Mouse (Mus musculus) lung, embryonic 15.5 days (tissue): ENCODE data around the gene Foxf1. TPM values are rescaled to one million over a fixed set of nuclear protein-coding genes. Genes with fewer than 3 reads are reported as not detected.

Experiments
- ATAC-seq: fragments of 200-750 bp; cut with Nextera tagmentation; 2 replicates; pipeline ENCODE4 v1.8.0; 2017; ENCODE audit warnings: moderate number of reproducible peaks, borderline replicate concordance; ENCODE audit not compliant: low FRiP score, low TSS enrichment; ENCODE audit errors: extremely low read depth
- H3K27ac ChIP-seq: fragments of 300-500 bp; sonication (generic); 2 replicates; pipeline ENCODE4 v1.5.1; 2015; ENCODE audit warnings: moderate library complexity, mild to moderate bottlenecking, inconsistent platforms
- H3K27me3 ChIP-seq: fragments of 300-500 bp; sonication (generic); 2 replicates; pipeline ENCODE4 v1.6.1; 2015; ENCODE audit warnings: inconsistent platforms
- H3K36me3 ChIP-seq: fragments of 300-500 bp; sonication (generic); 2 replicates; pipeline ENCODE4 v1.6.1; 2015; ENCODE audit warnings: inconsistent platforms
- H3K4me1 ChIP-seq: fragments of 300-500 bp; sonication (generic); 2 replicates; pipeline ENCODE4 v1.6.1; 2015; ENCODE audit warnings: inconsistent platforms
- H3K4me2 ChIP-seq: fragments of 300-500 bp; sonication (generic); 2 replicates; pipeline ENCODE4 v1.6.1; 2015; ENCODE audit warnings: inconsistent platforms, mild to moderate bottlenecking, moderate library complexity
- H3K4me3 ChIP-seq: fragments of 300-500 bp; sonication (generic); 2 replicates; pipeline ENCODE4 v1.5.1; 2015; ENCODE audit warnings: mild to moderate bottlenecking, inconsistent platforms
- H3K9ac ChIP-seq: fragments of 300-500 bp; sonication (generic); 2 replicates; pipeline ENCODE4 v1.6.1; 2015; ENCODE audit warnings: inconsistent platforms
- H3K9me3 ChIP-seq: fragments of 300-500 bp; sonication (generic); 2 replicates; pipeline ENCODE4 v1.6.1; 2016; ENCODE audit warnings: inconsistent platforms
- WGBS: fragments of 180-500 bp; shearing (Covaris S2); methylation state at CpG from one replicate; pipeline ENCODE4 v1.1.7; 2015; 5-methylcytosine and 5-hydroxymethylcytosine counted together
- polyA plus RNA-seq: library from polyadenylated mRNA; unstranded; fragments of >200 nt; fragmentation: Nextera tagmentation; extraction: Ambion mirVana; gene quantifications from 2 replicates; pipeline ENCODE4 v1.2.1, GENCODE M21; 2015

Gene Foxf1
- polyA plus RNA-seq, 1 experiment from 2014 or later, result 151 TPM

DNA sequence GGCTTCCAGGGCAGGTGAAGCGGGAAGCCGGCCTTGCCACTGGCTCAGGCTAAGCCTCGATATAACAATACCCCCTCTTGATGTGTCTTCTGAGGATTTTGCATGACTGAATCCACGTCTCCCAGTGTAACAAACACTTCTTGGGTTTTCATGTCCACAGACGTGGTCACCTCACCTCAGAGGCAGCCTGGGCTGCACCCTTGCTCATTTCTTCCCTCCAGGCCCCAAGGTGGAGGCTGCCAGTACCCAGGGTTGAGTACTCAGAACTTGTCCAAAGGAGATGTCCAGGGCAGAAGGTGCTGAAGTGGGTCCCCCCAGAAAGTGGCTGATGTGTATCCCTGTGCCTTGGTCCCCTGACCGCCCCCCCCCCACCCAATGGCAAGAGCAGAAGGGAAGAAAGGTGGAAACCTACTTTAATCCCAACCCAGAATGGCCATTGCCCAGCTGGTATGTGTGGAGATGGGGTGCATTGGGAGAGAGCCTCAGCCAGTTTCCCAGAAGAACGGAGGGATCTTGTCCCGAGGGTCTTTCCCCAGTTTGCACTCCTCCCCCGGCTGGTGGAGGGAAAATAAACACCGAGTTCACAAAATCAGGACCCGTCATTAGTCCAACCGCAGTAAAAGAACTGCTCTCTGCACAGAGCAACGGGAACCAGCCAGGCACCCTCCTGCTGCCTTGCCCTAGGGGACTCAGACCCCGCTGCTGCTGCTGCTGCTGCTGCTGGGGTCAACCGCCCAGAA, 9.9 kb upstream of the Foxf1 start:
- H3K27ac ChIP-seq, result peak overlapping the region; percentile 36; the same call in 1 of the 2 replicates
- peaks cover 2% of the 10 kb centered on the region; the same call in 1 of the 2 replicates for H3K36me3 ChIP-seq
- 21% methylated on average over 15 of the region's 15 CpGs for WGBS
- peak overlapping the region; percentile 30 for H3K9ac ChIP-seq
- H3K4me1 ChIP-seq, result peaks cover 22% of the 10 kb centered on the region
- H3K27me3 ChIP-seq, result peaks cover 73% of the 10 kb centered on the region
- H3K9me3 ChIP-seq, result no peaks in the 10 kb centered on the region
- peak overlapping the region; percentile 52 for H3K4me2 ChIP-seq
- H3K4me3 ChIP-seq, result peak overlapping the region; percentile 23
- ATAC-seq, result no peak

DNA sequence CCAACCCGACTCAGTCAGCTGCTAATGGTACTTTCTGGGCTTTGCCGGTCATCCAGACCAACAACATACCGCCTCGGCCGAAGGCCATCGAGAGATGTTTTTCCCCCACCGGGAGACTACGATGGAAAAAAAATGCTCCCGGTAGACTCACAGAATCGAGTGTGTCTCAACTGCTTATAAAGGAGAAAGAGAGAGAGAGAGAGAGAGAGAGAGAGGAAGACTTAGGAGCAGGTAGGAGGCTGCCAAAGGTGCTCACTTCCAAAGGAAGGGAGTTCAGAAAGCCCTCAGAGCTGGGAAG, 9.4 kb upstream of the Foxf1 start:
- no peaks in the 10 kb centered on the region for H3K9me3 ChIP-seq
- H3K27me3 ChIP-seq, result peaks cover 73% of the 10 kb centered on the region
- WGBS, result 8% methylated on average over 10 of the region's 10 CpGs
- peak overlapping the region; percentile 23 for H3K4me3 ChIP-seq
- peak overlapping the region; percentile 30; the same call in 1 of the 2 replicates for H3K9ac ChIP-seq
- H3K4me1 ChIP-seq, result peaks cover 22% of the 10 kb centered on the region
- ATAC-seq, result no peak
- 0 out of 2 replicates have a peak overlapping the region, but pooled peaks have one; percentile 36 for H3K27ac ChIP-seq
- H3K4me2 ChIP-seq, result peak overlapping the region; percentile 52
- H3K36me3 ChIP-seq, result peaks cover 2% of the 10 kb centered on the region; the same call in 1 of the 2 replicates

DNA sequence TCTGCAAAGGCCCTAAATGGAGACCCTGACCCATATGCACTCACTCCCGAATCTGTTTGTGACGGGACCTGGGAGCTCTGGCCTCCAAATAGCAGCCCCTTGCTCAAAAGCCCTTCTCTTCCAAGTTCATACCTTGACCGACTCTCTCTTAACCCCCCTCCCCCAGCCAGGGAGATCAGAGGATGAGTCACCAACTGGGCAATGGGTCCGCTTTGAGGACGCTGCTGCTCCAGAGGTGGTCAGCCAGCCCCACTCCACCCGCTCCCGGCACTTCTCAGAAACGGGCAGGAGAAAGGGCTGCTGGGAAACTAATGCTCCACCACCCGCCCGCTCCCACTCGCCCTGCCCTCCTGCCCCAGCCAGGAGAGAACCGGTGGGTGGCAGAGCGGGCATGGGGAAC, 8.2 kb upstream of the Foxf1 start:
- no peaks in the 10 kb centered on the region for H3K9me3 ChIP-seq
- H3K27me3 ChIP-seq, result peaks cover 81% of the 10 kb centered on the region
- H3K4me2 ChIP-seq, result peak overlapping the region; percentile 52

DNA sequence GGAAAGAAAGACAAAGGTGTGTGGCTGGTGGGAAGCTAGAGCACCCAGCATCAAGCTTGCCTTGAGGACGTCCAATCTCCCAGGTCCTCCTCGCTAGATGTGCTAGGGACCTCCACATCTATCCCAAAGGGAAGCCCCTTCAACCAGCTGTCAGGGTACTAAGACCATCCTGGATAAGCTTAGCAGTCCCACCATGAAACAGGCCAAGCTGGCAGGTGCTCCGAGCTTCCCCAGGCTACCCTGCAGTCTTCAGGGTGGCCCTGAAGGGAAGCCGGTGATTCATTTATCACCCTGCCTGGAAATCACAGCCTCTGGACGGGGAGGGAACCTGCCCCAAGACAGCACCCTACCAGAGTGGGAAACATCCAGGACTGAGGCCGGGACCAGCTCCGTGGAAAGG, 7.6 kb upstream of the Foxf1 start:
- H3K27ac ChIP-seq, result peak overlapping the region; percentile 26; the same call in 1 of the 2 replicates
- WGBS, result 45% methylated on average over 7 of the region's 7 CpGs
- peaks cover 2% of the 10 kb centered on the region; the same call in 1 of the 2 replicates for H3K36me3 ChIP-seq
- ATAC-seq, result no peak
- H3K4me1 ChIP-seq, result peaks cover 25% of the 10 kb centered on the region
- H3K9me3 ChIP-seq, result no peaks in the 10 kb centered on the region
- peaks cover 80% of the 10 kb centered on the region for H3K27me3 ChIP-seq
- no peak overlapping the region for H3K9ac ChIP-seq
- peak overlapping the region; percentile 18 for H3K4me3 ChIP-seq
- peak overlapping the region; percentile 52 for H3K4me2 ChIP-seq

More for the DNA sequence above, 8.2 kb upstream of the Foxf1 start:
- Histone ChIP-seq H3K4me3 (peak overlapping the region; percentile 18), H3K27ac (peak overlapping the region; percentile 26), H3K9ac (no peak overlapping the region), H3K4me1 (peaks cover 27% of the 10 kb centered on the region), H3K36me3 (peaks cover 2% of the 10 kb centered on the region; the same call in 1 of the 2 replicates)
- WGBS, result 39% methylated on average over 13 of the region's 13 CpGs
- ATAC-seq, result no peak

DNA sequence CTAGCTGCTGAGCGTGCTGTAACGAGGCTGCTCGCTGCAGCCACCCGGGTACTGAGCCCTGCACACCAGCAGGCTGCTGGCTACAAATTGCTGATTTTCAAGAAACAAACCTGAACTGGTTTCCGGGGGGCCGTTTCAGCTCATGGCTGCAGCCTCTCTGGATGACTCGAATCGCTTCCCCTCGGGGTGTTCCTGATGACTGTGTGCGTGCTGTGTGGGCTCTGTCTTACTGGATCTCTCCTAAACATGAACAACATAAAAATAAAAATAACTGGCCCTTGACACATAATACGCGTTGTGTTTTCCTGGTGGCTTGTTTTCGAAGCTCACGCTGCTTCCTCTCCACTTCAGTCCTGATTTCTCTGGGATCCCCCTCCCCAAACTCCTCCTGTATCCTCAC, 5.5 kb upstream of the Foxf1 start:
- H3K9ac ChIP-seq, result peak overlapping the region; percentile 82; the same call in 1 of the 2 replicates
- no peak for ATAC-seq
- H3K27ac ChIP-seq, result no peak overlapping the region
- H3K27me3 ChIP-seq, result peaks cover 93% of the 10 kb centered on the region
- H3K4me2 ChIP-seq, result peak overlapping the region; percentile 78
- peak overlapping the region; percentile 73 for H3K4me3 ChIP-seq
- no peaks in the 10 kb centered on the region for H3K9me3 ChIP-seq
- WGBS, result 25% methylated on average over 14 of the region's 14 CpGs
- H3K36me3 ChIP-seq, result peaks cover 2% of the 10 kb centered on the region; the same call in 1 of the 2 replicates
- peaks cover 27% of the 10 kb centered on the region for H3K4me1 ChIP-seq

DNA sequence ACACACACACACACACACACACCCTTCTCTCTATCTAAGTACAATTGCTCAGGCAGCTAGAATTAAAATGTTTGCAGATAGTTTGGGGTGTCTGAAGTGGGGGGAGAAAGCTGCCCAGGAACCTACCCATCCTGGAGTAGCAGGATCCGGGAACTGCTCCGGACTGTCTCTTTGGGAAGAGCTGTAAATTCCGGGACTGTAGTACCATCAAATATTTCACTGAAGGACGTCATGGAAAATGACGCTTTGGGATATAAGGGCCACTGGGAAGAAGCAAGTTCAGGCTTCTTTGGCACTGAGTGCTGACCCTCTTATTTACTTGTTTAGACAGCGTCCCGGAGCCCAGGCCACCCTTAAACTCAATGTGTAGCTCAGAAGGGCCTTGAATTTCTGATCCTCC, 5.0 kb upstream of the Foxf1 start:
- Histone ChIP-seq H3K27ac (no peak overlapping the region), H3K4me3 (peak overlapping the region; percentile 73), H3K4me2 (peak overlapping the region; percentile 78), H3K9me3 (no peaks in the 10 kb centered on the region), H3K27me3 (peaks cover 93% of the 10 kb centered on the region), H3K36me3 (peaks cover 2% of the 10 kb centered on the region; the same call in 1 of the 2 replicates), H3K4me1 (peaks cover 24% of the 10 kb centered on the region; the same call in 1 of the 2 replicates), H3K9ac (peak overlapping the region; percentile 82; the same call in 1 of the 2 replicates)
- WGBS, result 28% methylated on average over 7 of the region's 7 CpGs
- no peak for ATAC-seq

DNA sequence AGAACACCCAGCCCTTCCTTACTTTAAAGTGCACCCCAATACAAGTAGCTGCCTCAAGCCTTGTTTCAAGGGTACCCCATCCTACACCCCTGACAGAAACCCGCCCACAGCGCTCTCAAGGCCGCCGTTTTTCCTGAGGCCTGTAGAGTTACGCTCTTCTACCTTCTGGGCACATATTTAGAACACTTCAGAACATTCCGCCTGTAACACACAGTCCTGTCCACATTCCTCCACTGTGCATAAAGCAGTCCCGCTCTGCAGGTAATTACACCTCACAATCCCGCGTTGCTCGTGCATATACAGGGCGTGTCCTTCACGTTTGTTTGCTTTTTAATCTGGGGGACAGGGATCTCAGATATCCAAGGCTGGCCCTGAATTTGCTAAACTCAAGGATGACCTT, 4.2 kb upstream of the Foxf1 start:
- H3K27me3 ChIP-seq, result peaks cover 93% of the 10 kb centered on the region

DNA sequence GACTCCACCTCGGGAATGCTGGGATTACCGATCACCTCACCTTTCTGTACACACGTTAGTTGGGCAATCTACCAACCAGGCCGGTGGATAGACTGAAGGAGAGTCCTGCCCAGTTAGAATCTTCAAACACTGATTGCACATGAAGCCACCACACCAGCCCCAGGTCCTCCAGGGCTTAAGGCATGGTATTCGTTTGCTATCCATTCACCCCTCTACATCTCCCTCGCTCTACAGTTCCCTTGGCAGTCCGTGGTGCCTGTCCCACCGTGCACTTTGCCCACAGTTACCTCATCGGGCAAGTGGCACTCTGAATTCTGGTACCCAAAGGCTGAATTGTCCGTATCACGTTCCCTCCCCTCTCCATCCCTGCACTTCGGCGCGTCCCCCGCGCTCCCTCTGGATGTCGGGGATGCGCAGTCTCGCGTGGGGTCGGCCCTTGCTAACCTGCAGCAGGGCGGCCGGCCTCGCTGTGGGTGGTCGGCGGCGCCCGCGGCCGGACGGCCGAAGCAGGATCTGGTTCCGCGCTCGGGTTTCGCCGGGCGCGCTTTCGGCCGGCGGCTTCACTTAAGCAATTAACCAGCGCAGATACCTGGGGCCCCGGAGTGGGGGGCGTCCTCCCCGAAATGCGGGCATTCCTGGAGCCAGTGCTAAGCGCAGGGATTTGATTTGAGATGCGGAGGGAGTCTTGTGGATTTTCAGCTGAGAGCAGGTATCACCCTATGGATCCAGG, 3.7 kb upstream of the Foxf1 start:
- Histone ChIP-seq H3K36me3 (peaks cover 2% of the 10 kb centered on the region; the same call in 1 of the 2 replicates), H3K4me2 (peak overlapping the region; percentile 78), H3K9ac (peak overlapping the region; percentile 82), H3K27ac (peak overlapping the region; percentile 99), H3K4me1 (0 out of 2 replicates have a peak, but pooled peaks cover 15% of the 10 kb centered on the region), H3K9me3 (no peaks in the 10 kb centered on the region), H3K4me3 (peak overlapping the region; percentile 73), H3K27me3 (peaks cover 93% of the 10 kb centered on the region)
- 2% methylated on average over 49 of the region's 49 CpGs for WGBS
- ATAC-seq, result no peak

More for the DNA sequence above, 4.2 kb upstream of the Foxf1 start:
- Histone ChIP-seq H3K9ac (peak overlapping the region; percentile 82), H3K9me3 (no peaks in the 10 kb centered on the region), H3K27ac (0 out of 2 replicates have a peak overlapping the region, but pooled peaks have one; percentile 3), H3K36me3 (peaks cover 2% of the 10 kb centered on the region; the same call in 1 of the 2 replicates), H3K4me2 (peak overlapping the region; percentile 78), H3K4me1 (peaks cover 16% of the 10 kb centered on the region; the same call in 1 of the 2 replicates), H3K4me3 (peak overlapping the region; percentile 73)
- no peak for ATAC-seq
- WGBS, result 24% methylated on average over 12 of the region's 12 CpGs

DNA sequence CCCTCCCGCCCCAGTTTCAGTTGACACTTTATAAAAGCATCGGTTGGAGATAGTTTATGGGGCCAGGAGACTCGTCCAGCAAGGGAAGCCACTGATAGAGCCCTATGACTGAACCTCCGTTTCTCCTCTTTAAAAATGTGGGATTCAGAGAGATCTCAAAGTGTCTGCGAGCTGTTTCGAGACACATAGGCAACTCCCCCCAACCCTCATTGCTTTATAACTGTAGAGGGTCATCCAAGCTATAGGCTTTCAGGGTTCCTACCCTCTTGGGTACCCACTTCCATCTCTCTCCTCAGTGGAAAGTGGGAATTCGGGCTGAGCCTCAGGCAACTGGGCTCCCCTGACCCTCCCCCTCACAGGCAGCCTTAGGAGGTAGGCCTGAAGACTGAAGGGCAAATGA, 2.8 kb upstream of the Foxf1 start:
- Histone ChIP-seq H3K4me2 (peak overlapping the region; percentile 78), H3K27ac (peak overlapping the region; percentile 99), H3K36me3 (peaks cover 2% of the 10 kb centered on the region; the same call in 1 of the 2 replicates), H3K4me1 (0 out of 2 replicates have a peak, but pooled peaks cover 15% of the 10 kb centered on the region), H3K4me3 (peak overlapping the region; percentile 73), H3K9ac (peak overlapping the region; percentile 82), H3K27me3 (peaks cover 93% of the 10 kb centered on the region), H3K9me3 (no peaks in the 10 kb centered on the region)
- WGBS, result under 1% methylated on average over 7 of the region's 7 CpGs
- no peak for ATAC-seq

DNA sequence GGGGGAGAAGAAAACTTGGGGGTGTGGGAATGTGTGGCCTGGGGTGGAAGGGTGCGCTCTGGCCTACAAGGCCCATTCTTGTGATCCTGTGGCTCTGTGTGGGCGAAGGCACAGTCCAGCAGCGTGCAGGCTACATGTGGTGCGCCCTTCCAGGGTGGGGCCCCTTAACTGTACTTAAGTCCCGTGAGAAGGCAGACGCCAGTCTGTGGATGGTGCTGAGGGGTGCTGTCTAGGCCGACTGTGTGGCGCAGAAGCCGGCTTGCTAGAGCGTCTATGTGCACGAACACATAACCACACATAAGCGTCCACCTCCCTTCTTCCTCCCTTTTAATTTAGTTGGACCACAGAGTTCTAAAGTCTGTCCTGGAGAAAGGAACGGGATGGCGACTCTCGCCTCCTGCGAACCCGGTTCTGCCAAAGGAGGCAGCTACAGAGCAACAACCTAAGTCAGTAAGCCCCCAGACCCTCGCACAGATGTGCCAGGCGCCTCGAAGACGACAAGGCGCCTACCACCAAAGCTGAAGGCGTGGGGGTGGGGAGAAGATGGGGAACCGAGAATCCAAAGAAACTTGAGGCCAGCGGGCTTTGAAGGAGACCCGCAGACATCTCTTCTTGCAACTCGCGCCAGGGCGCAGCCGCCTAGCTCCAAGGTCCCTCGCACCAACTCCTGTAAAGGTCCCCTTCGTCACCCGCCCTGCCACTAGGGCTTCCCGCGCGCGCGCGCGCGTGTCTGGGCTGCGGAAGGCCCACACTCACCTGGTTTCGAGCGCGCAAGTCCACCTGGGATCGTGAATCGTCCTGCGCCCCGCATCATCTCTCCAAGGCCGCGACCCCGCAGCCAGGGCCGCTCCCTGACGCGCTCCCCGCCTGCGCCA, 1.7 kb upstream of the Foxf1 start:
- Histone ChIP-seq H3K27me3 (peaks cover 92% of the 10 kb centered on the region), H3K36me3 (no peaks in the 10 kb centered on the region; the same call in 1 of the 2 replicates), H3K4me2 (peak overlapping the region; percentile 78), H3K9me3 (no peaks in the 10 kb centered on the region), H3K9ac (peak overlapping the region; percentile 82), H3K27ac (peak overlapping the region; percentile 99), H3K4me1 (0 out of 2 replicates have a peak, but pooled peaks cover 15% of the 10 kb centered on the region), H3K4me3 (peak overlapping the region; percentile 73)
- ATAC-seq, result no peak
- WGBS, result 1% methylated on average over 57 of the region's 57 CpGs
